Mouse (Mus musculus): ENCODE results near the gene Cdc42ep1.

DNA sequence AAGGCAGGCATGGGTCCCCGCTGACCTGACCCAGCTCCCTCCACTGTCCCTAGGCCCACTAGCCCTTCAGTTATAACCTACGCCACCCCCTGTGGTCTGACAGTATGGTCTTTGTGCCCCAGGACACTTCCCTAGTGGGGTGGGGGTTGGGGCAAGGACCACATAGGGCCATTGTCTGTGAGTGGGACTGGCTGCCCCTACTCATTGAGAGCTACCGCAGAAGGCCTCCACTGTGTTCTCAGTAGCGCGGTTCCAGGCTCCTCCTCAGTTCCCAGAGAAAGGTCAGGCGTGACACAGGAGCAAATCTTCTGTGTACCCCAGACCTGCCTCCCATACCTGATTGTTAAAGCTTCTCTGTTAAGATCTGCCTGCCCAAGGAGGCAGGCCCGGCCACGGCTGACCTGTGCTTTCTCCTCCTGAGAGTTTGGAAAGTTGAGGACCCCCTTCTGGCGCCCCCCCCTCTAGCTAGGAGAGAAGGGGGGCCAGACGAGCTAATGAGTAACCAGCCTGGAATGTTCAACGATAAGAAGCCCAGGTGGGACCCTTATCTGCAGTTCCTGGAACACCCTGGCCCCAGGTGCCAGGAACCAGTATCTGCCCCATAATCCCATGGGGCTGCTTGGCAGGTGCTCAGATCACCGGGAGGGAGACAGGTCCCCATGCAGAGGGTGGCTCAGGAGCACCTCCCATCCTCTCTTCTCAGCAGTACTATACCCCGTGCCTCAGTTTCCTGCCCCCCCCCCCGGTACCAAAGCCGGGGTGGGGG is 7.8 kb downstream of the Cdc42ep1 start:
- TF ChIP-seq CTCF (conservative IDR thresholded peaks at IDR 0.05; ENCODE audit: insufficient read depth, insufficient read length, low read depth, low read length) (no peak), POLR2A (IDR thresholded peaks at IDR 0.05; ENCODE audit: low read depth, low read length) (no peak)
